Mouse (Mus musculus) stomach, postnatal 0 days (tissue): Measurements from ENCODE around the gene Gm6525.

Experiments
- CTCF ChIP-seq: IDR thresholded peaks from 2 replicates; pipeline ENCODE4 v1.5.1; 2016; ENCODE audit warnings: antibody characterized with exemption, low read depth, mild to moderate bottlenecking, moderate library complexity
- EP300 ChIP-seq: optimal IDR thresholded peaks from 2 replicates; pipeline ENCODE3; 2016; ENCODE audit warnings: antibody characterized with exemption

GRCm38 (mm10) chr3:84208917-84209513 lies 35.1 kb downstream of the Gm6525 start:
- no peak for TF ChIP-seq CTCF
- no peak for TF ChIP-seq EP300
